Mouse (Mus musculus) spleen, adult 2 months (tissue): ENCODE data around the gene Polr2e. TPM values are rescaled to one million over a fixed set of nuclear protein-coding genes. Genes with fewer than 3 reads are reported as not detected.

ENCODE experiments used
- DNase-seq, 2 experiments: peaks; one replicate each; pipeline versions ENCODE4 v3.0.0 to v3.0.0-alpha.2; 2012 to 2021; ENCODE audit warnings: low spot score in 2 of 2, low read depth in 1 of 2
- H3K27ac ChIP-seq: fragments of 200-500 bp; 2 replicates; pipeline ENCODE4 v1.5.1; 2012; ENCODE audit warnings: low read length, inconsistent platforms; ENCODE audit not compliant: insufficient read depth
- H3K27me3 ChIP-seq: fragments of 200-500 bp; 2 replicates; pipeline ENCODE4 v1.6.1; 2012; ENCODE audit warnings: mild to moderate bottlenecking, moderate library complexity, low read length, inconsistent platforms; ENCODE audit not compliant: control insufficient read depth, insufficient read depth
- H3K36me3 ChIP-seq: fragments of 200-500 bp; 2 replicates; pipeline ENCODE4 v1.6.1; 2012; ENCODE audit warnings: mild to moderate bottlenecking, low read length, inconsistent platforms; ENCODE audit not compliant: control insufficient read depth, insufficient read depth
- H3K4me1 ChIP-seq: fragments of 200-500 bp; 2 replicates; pipeline ENCODE4 v1.6.1; 2011; ENCODE audit warnings: inconsistent platforms; ENCODE audit not compliant: control insufficient read depth, insufficient read depth, insufficient read length
- H3K4me3 ChIP-seq: fragments of 200-500 bp; 2 replicates; pipeline ENCODE4 v1.5.1; 2011; ENCODE audit warnings: mild to moderate bottlenecking, inconsistent platforms; ENCODE audit not compliant: insufficient read depth, insufficient read length; ENCODE audit errors: extremely low read depth
- CTCF ChIP-seq: fragments of 200-500 bp; IDR thresholded peaks from 2 replicates; pipeline ENCODE4 v1.5.1; 2011; ENCODE audit warnings: mild to moderate bottlenecking, inconsistent platforms; ENCODE audit not compliant: insufficient read depth, insufficient read length, insufficient replicate concordance; ENCODE audit errors: extremely low read depth
- POLR2A ChIP-seq: fragments of 200-500 bp; IDR thresholded peaks from 2 replicates; pipeline ENCODE4 v1.6.1; 2011; ENCODE audit warnings: low read depth, low read length, inconsistent platforms
- WGBS: fragments of 180-500 bp; shearing (Covaris S2); methylation state at CpG from one replicate; pipeline ENCODE4 v1.1.7; 2018; 5-methylcytosine and 5-hydroxymethylcytosine counted together
- polyA plus RNA-seq: library from polyadenylated mRNA; depleted of rRNA; stranded (reverse); fragments of >200 nt; gene quantifications from 2 replicates; pipeline ENCODE4 v1.2.3, GENCODE M21; 2012

Polr2e gene
- polyA plus RNA-seq, 1 experiment, result 139 TPM

DNA sequence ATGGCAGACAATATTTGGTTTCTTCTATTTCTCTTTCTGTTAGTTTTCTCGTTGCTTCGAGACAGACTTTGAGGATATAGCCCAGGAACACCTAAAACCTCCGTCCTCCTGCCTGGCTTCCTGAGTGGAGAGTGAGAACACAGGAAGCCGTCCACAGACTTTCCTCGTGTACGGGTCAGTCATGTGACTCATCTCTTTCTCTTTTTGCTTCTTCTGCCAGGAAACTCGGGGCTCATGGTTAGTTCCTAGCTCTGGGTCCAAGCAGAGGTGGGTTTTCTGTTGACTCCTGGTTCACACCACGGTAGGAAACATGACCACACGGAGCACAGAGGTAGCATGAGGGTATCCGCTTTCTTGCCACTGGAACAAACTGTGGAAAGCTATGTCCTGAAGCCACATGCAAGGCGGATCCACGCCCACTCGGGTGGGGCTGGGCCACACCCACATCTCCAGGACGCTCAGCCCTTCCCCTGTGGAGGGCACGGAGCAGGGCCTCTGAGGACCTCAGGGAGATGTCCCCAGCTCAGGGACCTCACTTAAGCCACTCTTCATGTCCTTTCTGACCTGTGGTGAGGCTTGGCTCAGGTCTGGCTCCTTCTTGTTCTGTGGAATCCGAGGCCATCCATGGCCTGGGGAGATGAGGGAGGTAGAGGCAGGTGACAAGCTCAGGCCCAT is 40.9 kb upstream of the Polr2e start:
- WGBS, result 67% methylated on average over 16 of the region's 16 CpGs
- Histone ChIP-seq H3K27me3 (no peaks in the 10 kb centered on the region), H3K27ac (no peak overlapping the region; the same call in 1 of the 2 replicates), H3K4me1 (peaks cover 7% of the 10 kb centered on the region), H3K36me3 (peaks cover 40% of the 10 kb centered on the region), H3K4me3 (no peak overlapping the region)
- TF ChIP-seq CTCF (no peak), POLR2A (no peak)
- no peak for DNase-seq

DNA sequence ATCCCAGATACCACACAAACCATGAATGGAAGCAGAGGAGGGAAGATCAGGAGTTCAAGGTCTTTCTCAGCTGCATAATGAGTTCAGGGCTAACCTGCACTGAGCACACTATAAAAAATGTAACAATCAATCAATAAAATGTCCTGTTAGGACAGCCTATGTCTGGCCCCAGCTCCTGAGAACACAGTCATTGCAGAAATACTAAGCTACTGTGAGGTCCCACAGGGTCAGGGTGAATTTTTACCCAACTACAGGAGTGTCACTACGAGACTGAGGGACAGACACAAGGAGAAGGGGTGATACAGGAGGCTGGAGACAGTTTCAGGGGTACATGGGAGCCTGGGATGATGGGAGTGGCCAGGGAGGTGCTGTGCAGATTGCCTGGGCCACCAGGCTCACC is 38.8 kb upstream of the Polr2e start:
- Histone ChIP-seq H3K27me3 (no peaks in the 10 kb centered on the region), H3K4me1 (peaks cover 17% of the 10 kb centered on the region), H3K4me3 (no peak overlapping the region), H3K27ac (no peak overlapping the region), H3K36me3 (peaks cover 23% of the 10 kb centered on the region)
- DNase-seq, result no peak
- TF ChIP-seq POLR2A (no peak), CTCF (no peak)
- 92% methylated on average over 1 of the region's 1 CpGs for WGBS

DNA sequence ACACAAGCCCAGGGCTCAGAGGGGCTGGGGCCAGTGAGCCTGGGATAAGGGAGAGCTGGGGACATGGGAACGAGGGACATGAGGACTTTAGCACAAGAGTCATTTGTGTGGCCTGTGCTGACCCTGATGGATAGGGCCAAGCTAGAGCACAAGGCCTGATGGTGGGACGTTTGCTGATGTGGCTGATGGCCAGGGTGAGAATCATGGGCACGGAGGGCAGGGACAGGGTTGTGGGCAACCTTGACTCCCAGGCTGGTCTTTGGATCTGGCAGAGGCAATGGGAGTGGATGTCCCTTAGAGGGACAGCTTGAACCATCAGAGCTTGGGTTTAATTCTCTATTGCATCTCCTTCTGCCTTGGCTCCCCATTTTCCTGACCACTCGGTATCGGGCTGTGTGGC is 37.7 kb upstream of the Polr2e start:
- no peak for DNase-seq
- Histone ChIP-seq H3K4me3 (no peak overlapping the region), H3K4me1 (peaks cover 17% of the 10 kb centered on the region), H3K27me3 (no peaks in the 10 kb centered on the region), H3K36me3 (peaks cover 18% of the 10 kb centered on the region), H3K27ac (no peak overlapping the region)
- WGBS, result 96% methylated on average over 5 of the region's 5 CpGs
- TF ChIP-seq POLR2A, result no peak
- no peak for TF ChIP-seq CTCF

DNA sequence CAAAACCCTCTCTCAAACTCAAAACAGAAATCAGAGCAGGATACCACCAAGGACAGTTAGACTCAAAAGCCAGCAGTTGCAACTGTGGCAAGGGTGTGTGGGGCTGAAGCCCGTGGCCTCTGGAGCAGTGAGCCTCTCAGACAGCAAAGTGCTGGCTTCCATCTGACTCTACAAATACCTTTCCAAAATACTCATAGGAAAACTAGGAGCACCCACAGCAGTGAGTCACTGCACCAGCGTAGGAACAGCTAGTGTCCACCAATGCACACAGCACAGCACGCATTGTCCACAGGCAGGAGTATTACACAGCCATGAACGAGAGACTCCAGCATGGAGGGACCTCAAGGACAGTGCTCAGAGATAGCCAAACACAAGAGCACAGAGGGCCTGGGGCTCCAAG is 36.8 kb upstream of the Polr2e start:
- 97% methylated on average over 4 of the region's 4 CpGs for WGBS
- H3K4me1 ChIP-seq, result peaks cover 17% of the 10 kb centered on the region
- no peak overlapping the region for H3K4me3 ChIP-seq
- TF ChIP-seq CTCF (no peak), POLR2A (no peak)
- no peaks in the 10 kb centered on the region for H3K27me3 ChIP-seq
- H3K36me3 ChIP-seq, result peaks cover 22% of the 10 kb centered on the region
- peak overlapping the region; percentile 80 for H3K27ac ChIP-seq
- no peak for DNase-seq

DNA sequence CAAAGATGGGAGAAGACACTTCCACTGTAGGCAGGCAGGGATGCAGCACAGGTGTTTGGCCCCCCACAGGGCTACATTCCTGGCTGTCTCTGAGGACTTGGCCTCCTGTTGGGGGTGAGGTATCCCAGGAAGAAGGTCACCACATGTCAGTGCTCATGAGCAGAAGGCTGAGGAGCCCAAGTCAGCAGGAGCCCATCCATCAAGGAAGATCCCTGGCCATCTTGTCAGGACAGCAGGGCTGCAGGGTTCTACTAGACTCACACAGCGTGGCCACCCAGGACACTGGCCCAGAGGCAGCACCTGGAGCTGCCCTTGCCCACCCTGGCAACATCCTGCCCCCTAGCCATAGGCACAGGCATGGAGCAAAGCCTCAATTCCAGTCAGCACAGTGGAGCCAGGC is 36.3 kb upstream of the Polr2e start:
- Histone ChIP-seq H3K27me3 (no peaks in the 10 kb centered on the region), H3K36me3 (peaks cover 21% of the 10 kb centered on the region), H3K4me1 (peaks cover 17% of the 10 kb centered on the region), H3K4me3 (no peak overlapping the region), H3K27ac (peak overlapping the region; percentile 80)
- no peak for DNase-seq
- no peak for TF ChIP-seq CTCF
- TF ChIP-seq POLR2A, result no peak
- WGBS, result 78% methylated on average over 1 of the region's 1 CpGs

DNA sequence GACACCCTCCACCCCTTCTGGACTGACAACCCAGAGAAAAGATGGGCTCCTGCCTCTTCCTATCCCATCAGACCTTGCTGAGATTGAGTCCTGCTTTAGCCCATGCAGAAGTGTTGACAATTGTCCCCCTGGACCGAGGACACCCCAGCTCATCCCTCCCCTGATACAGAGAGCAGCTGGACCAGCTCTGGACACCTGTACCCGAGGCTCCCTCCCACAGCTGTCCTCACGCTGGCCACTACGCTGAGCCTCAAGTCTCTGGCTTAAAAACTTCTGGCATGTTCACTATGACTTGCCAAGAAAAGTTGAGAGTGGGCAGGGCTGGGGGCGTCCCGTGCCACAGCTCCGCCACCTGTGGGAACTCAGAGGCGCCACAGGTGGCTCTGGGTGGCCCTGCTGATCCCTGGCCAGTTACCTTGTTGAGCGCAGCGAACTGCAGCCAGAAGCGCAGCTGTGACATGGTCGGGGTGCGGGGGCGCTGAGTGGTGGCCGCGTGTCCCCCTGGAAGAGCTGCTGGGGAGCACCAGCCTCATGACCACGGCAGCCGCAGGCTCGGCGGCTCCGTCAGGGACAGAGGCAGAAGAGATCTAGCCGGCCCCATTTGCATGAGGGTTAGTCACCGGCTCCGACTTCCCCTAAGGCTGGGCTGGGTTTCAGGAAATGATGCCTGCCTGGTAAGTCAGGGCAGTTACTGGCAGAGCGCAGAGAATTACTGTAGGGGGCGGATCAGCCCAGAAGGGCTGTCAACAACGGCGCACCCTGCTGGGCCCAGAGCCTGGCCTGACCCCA is 35.4 kb upstream of the Polr2e start:
- 3% methylated on average over 28 of the region's 28 CpGs for WGBS
- H3K36me3 ChIP-seq, result peaks cover 22% of the 10 kb centered on the region
- DNase-seq, result peak; percentile 87 to 88
- TF ChIP-seq POLR2A (peak; percentile 89), CTCF (peak; percentile 51; the same call in 1 of the 2 replicates)
- H3K4me1 ChIP-seq, result peaks cover 17% of the 10 kb centered on the region
- peak overlapping the region; percentile 96 for H3K27ac ChIP-seq
- H3K4me3 ChIP-seq, result peak overlapping the region; percentile 71
- no peaks in the 10 kb centered on the region for H3K27me3 ChIP-seq

DNA sequence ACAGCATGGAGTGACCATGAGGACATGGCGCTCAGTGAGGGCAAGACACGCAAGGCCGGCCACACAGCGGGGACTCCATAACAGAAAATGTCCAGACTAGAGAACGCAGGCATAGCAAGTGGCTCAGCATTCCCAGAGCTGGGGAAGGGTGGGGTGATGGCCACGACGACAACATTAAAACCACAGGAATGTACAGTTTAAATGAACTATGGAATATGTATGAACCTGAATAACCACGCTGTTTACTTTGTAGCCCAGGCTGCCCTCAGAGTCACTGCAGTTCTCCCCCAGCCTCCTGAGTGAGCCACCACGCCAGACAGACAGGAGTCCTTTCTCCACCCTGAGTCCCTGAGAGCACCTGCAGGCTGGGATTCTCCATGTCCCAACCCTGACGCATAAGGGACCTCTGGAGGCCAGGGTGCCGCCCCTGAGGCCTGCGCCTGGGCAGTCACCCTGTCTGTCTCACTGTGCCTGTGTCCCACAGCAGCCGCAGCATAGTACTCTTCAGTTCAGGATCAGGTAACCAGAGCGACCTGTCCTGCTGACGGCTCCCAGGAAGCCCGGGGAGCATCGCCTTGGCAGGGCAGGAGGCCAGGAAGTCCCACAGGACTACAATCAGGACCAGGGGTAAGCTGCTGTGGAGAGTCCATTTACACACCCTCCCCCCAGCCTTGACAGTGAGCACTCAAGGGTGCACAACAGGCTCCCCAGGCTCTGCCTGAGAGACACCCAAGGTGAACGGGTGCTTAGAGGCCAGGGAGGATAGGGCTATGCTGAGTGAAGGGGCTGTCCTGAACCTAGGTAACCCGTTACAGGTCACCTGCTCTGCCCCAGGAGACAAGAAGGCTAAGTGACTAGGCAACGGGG is 33.3 kb upstream of the Polr2e start:
- Histone ChIP-seq H3K27me3 (no peaks in the 10 kb centered on the region), H3K27ac (no peak overlapping the region), H3K4me3 (no peak overlapping the region), H3K36me3 (peaks cover 29% of the 10 kb centered on the region), H3K4me1 (peaks cover 17% of the 10 kb centered on the region)
- no peak for TF ChIP-seq CTCF
- TF ChIP-seq POLR2A, result no peak
- WGBS, result 90% methylated on average over 20 of the region's 20 CpGs
- DNase-seq, result no peak
